Mouse (Mus musculus): Measurements from ENCODE around the gene Mbtps1. TPM values are rescaled to one million over a fixed set of nuclear protein-coding genes. Genes with fewer than 3 reads are reported as not detected.

Gene Mbtps1
- total RNA-seq (2012; rRNA removed) (32.7 and 33.1 TPM in 2 replicates), polyA plus RNA-seq (2012; ENCODE audit: insufficient read depth in 1 of 2, insufficient read length in 2 of 2, low read depth in 1 of 2, low replicate concordance in 2 of 2, missing spikeins in 1 of 2) (10 to 100 TPM in 1 of 2 experiments, not detected in 1; 59.9 TPM)

DNA sequence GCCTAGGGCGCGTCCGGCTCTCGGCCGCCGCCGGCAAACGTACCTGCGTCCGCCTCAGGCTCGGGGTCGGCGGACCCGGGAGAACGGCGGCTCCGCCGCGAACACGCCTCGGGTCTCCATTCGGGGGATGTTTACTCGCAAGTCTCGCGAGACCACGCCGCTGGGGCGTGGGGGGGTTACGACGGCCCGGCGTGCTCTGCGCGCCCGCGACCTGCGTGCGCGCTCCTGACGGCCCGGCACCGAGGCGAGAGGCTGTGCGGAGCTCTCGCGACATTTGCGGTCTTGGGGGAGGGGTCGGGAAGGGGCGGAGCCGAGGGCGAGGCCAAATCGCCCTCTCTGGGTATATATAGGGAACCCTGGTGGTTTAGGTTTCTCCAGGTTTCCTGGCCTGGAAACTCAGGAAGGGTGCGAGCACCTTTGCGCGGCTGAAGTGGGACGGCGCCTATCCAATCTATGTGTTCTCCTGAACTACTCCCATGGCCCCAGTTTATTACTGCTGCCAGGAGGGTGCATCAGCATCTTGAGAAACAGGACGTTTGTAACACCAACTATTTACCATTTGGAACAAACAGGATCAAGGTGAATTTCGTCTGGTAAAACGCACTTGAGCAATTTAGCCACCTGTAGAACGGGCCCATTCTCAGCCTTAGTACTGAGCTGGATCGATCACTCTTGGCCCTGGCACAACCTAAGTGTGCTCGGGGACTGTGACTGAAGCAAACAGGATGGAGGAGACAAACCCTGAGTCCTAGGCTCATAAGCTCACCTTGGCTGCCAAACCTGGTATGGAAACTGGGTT is at the start of gene Mbtps1:
Mbtps1 (minus strand) TSS at position 133 of the 799 bp plus-strand sequence.
- Histone ChIP-seq H3K27ac (ENCODE audit: control insufficient read depth, low read depth, low read length) (peak within 1 kb of the TSS; percentile 59), H3K4me3 (ENCODE audit: control insufficient read depth in 1 of 2, insufficient read depth in 1 of 2, low read depth in 2 of 2, low read length in 2 of 2) (peak within 1 kb of the TSS; percentile 66 to 67), H3K79me2 (ENCODE audit: control insufficient read depth, insufficient read depth, low read length, poor library complexity) (peaks cover 42% of the 10 kb centered on the region), H3K9ac (ENCODE audit: control insufficient read depth, low read depth, low read length, poor library complexity, severe bottlenecking) (peak within 1 kb of the TSS; percentile 91), H3K9me3 (replicated peaks; ENCODE audit: insufficient read depth, low read length) (no peaks in the 10 kb centered on the region), H3K4me1 (ENCODE audit: control insufficient read depth in 1 of 2, insufficient read depth in 2 of 2, low read length in 2 of 2) (peaks cover 2 to 13% of the 10 kb centered on the region in 2 experiments; a peak in 3 of 4 replicates), H3K36me3 (ENCODE audit: control insufficient read depth in 1 of 2, insufficient read depth in 2 of 2, low read length in 2 of 2) (peaks cover 0 to 11% of the 10 kb centered on the region in 2 experiments), H3K27me3 (ENCODE audit: control insufficient read depth in 1 of 2, insufficient read depth in 2 of 2, low read length in 2 of 2) (no peaks in the 10 kb centered on the region)
- peak; percentile 97 for DNase-seq (ENCODE audit: low read depth, low spot score)
- TF ChIP-seq ELF1 (IDR thresholded peaks at IDR 0.05; ENCODE audit: low read depth, low read length) (no peak), SMC3 (IDR thresholded peaks at IDR 0.05; ENCODE audit: low read depth, low read length) (no peak), MEF2A (IDR thresholded peaks at IDR 0.05; ENCODE audit: extremely low read depth, insufficient replicate concordance, low read depth, low read length, poor library complexity, severe bottlenecking) (no peak), MYC (IDR thresholded peaks at IDR 0.05; ENCODE audit: low read depth, low read length) (no peak), EP300 (IDR thresholded peaks at IDR 0.05; ENCODE audit: low read depth in 1 of 2, low read length in 2 of 2) (no peak), CHD1 (IDR thresholded peaks at IDR 0.05; ENCODE audit: low read depth, low read length) (no peak), MXI1 (IDR thresholded peaks at IDR 0.05; ENCODE audit: low read depth, low read length) (peak; percentile 85), POLR2A (IDR thresholded peaks at IDR 0.05; ENCODE audit: control insufficient read depth in 1 of 2, insufficient read depth in 1 of 2, low read depth in 1 of 2, low read length in 2 of 2, poor library complexity in 1 of 2) (peak; percentile 98), E2F4 (IDR thresholded peaks at IDR 0.05; ENCODE audit: borderline replicate concordance, low read depth, low read length) (no peak), TAL1 (IDR thresholded peaks at IDR 0.05; ENCODE audit: low read length) (no peak), CTCF (IDR thresholded peaks at IDR 0.05 in 2 of 3, conservative IDR thresholded peaks at IDR 0.05 in 1 of 3; ENCODE audit: control insufficient read depth in 1 of 3, insufficient read depth in 1 of 3, low read depth in 2 of 3, low read length in 3 of 3, poor library complexity in 1 of 3, severe bottlenecking in 1 of 3) (no peak), JUND (IDR thresholded peaks at IDR 0.05; ENCODE audit: low read depth, low read length) (no peak), NELFE (IDR thresholded peaks at IDR 0.05; ENCODE audit: low read depth, low read length) (peak; percentile 88), TCF12 (IDR thresholded peaks at IDR 0.05; ENCODE audit: low read depth, low read length) (0 out of 2 replicates have a peak, but pooled peaks have one; percentile 5), USF2 (IDR thresholded peaks at IDR 0.05; ENCODE audit: borderline replicate concordance in 1 of 2, insufficient read depth in 1 of 2, low read depth in 1 of 2, low read length in 2 of 2) (no peak), UBTF (IDR thresholded peaks at IDR 0.05; ENCODE audit: borderline replicate concordance, insufficient read depth, low read depth, low read length) (no peak), GATA1 (IDR thresholded peaks at IDR 0.05; ENCODE audit: low read depth, low read length) (no peak), MAX (IDR thresholded peaks at IDR 0.05; ENCODE audit: low read length) (no peak; the same call in 1 of the 2 replicates), MAZ (IDR thresholded peaks at IDR 0.05; ENCODE audit: low read depth, low read length) (peak; percentile 34; the same call in 1 of the 2 replicates), USF1 (IDR thresholded peaks at IDR 0.05; ENCODE audit: low read depth, low read length) (no peak), ZNF384 (IDR thresholded peaks at IDR 0.05; ENCODE audit: low read depth, low read length) (no peak), ZKSCAN1 (IDR thresholded peaks at IDR 0.05; ENCODE audit: low read depth, low read length) (no peak), ZC3H11A (IDR thresholded peaks at IDR 0.05; ENCODE audit: low read depth, low read length) (no peak), GABPA (IDR thresholded peaks at IDR 0.05; ENCODE audit: low read depth, low read length) (no peak), MYB (IDR thresholded peaks at IDR 0.05; ENCODE audit: low read depth, low read length) (no peak), POLR2AphosphoS5 (IDR thresholded peaks at IDR 0.05; ENCODE audit: borderline replicate concordance, low read depth, low read length) (no peak), BHLHE40 (IDR thresholded peaks at IDR 0.05; ENCODE audit: borderline replicate concordance, low read depth, low read length) (no peak), RAD21 (IDR thresholded peaks at IDR 0.05; ENCODE audit: low read depth, low read length) (no peak), POLR2AphosphoS2 (IDR thresholded peaks at IDR 0.05; ENCODE audit: low read length) (no peak), CHD2 (IDR thresholded peaks at IDR 0.05; ENCODE audit: low read length) (peak; percentile 95), ZMIZ1 (IDR thresholded peaks at IDR 0.05; ENCODE audit: low read depth, low read length) (peak; percentile 90), KAT2A (conservative IDR thresholded peaks at IDR 0.05; ENCODE audit: low read depth, low read length) (no peak; the same call in 1 of the 2 replicates), MAFK (IDR thresholded peaks at IDR 0.05; ENCODE audit: borderline replicate concordance, low read depth, low read length) (no peak), RCOR1 (IDR thresholded peaks at IDR 0.05; ENCODE audit: low read depth, low read length) (no peak), HCFC1 (IDR thresholded peaks at IDR 0.05; ENCODE audit: low read depth, low read length) (peak; percentile 88), TBP (IDR thresholded peaks at IDR 0.05; ENCODE audit: low read depth, low read length) (peak; percentile 98)

Data from MEL (cell line).